ENCODE assay signal across 15 mouse cellular contexts in genomic region chr4:98086976-98087375, GRCm38 (mm10).
DNase-seq lines count a peak whose midpoint lies in the region; ATAC-seq lines count a peak whose summit lies in the region.
"Had no signal": no experiment of that assay in that cellular context is flagged by ENCODE, and none has a peak within 500 bp of the region (broad histone marks: within the 10 kb centered on the region; RNA-seq: fewer than 3 reads in every experiment).

No protein-coding gene starts in this region.

- H3K9ac ChIP-seq in heart, embryonic 16.5 days (ENCODE audit: low read length) = no peak overlapping the region
- H3K9ac ChIP-seq: heart, embryonic 12.5 days had no signal

- DNase-seq in heart, embryonic 10.5 days (ENCODE audit: low spot score) = no peak
- peak; percentile 21 for DNase-seq in 416B (ENCODE audit: low read depth)
- peak; percentile 49 to 54 for DNase-seq in kidney, postnatal 36 days
- no peak for DNase-seq in adrenal gland, postnatal 4 days (ENCODE audit: low spot score in 2 of 2)
- no peak for DNase-seq in testis, postnatal 14 days (ENCODE audit: low spot score)
- DNase-seq in adipocyte (ENCODE audit: low spot score) = no peak
- DNase-seq: cerebellum, adult 8-10 months; embryo, embryonic 11 days; layer of hippocampus, postnatal 36 days; thymus, postnatal 25 days had no signal

- H3K27me3 ChIP-seq in heart, embryonic 16.5 days (ENCODE audit: control insufficient read depth, insufficient read depth, low read length) = no peaks in the 10 kb centered on the region
- H3K27me3 ChIP-seq in heart, embryonic 10.5 days (ENCODE audit: insufficient read depth, poor library complexity, severe bottlenecking) = no peaks in the 10 kb centered on the region
- H3K27me3 ChIP-seq: heart, embryonic 12.5 days had no signal

- H3K9me3 ChIP-seq in heart, embryonic 16.5 days (replicated peaks; ENCODE audit: control insufficient read depth, low read length) = no peaks in the 10 kb centered on the region
- no peaks in the 10 kb centered on the region for H3K9me3 ChIP-seq in heart, embryonic 10.5 days
- H3K9me3 ChIP-seq: heart, embryonic 12.5 days had no signal

- H3K36me3 ChIP-seq in heart, embryonic 16.5 days (ENCODE audit: control insufficient read depth, insufficient read depth) = peaks cover 6% of the 10 kb centered on the region; the same call in 1 of the 2 replicates
- 0 out of 2 replicates have a peak, but pooled peaks cover 4% of the 10 kb centered on the region for H3K36me3 ChIP-seq in heart, embryonic 10.5 days

- no peak for ATAC-seq in heart, embryonic 16.5 days (replicated peaks; ENCODE audit: extremely low read depth, insufficient read depth, low FRiP score)
- 0 out of 4 replicates have a peak, but pooled peaks have one; percentile 2 to 7 for ATAC-seq in hematopoietic stem cell, adult 5-6 weeks (replicated peaks in 1 of 2; ENCODE audit: insufficient read depth in 1 of 2, low FRiP score in 2 of 2, low TSS enrichment in 1 of 2, low read depth in 1 of 2, poor library complexity in 2 of 2, severe bottlenecking in 2 of 2)
- ATAC-seq: activated CD4-positive, CD25-positive, alpha-beta regulatory T cell, adult 4 months had no signal

- H3K4me2 ChIP-seq in heart, embryonic 16.5 days (ENCODE audit: low read depth, low read length) = no peak overlapping the region
- H3K4me2 ChIP-seq: heart, embryonic 12.5 days had no signal

- H3K27ac ChIP-seq in heart, embryonic 16.5 days (ENCODE audit: low read length) = peak overlapping the region; percentile 33
- no peak overlapping the region for H3K27ac ChIP-seq in heart, embryonic 10.5 days
- H3K27ac ChIP-seq: macrophage had no signal

- H3K4me3 ChIP-seq in heart, embryonic 16.5 days (ENCODE audit: low read length) = no peak overlapping the region
- H3K4me3 ChIP-seq in heart, embryonic 10.5 days = no peak overlapping the region
- H3K4me3 ChIP-seq: heart, embryonic 12.5 days had no signal

- WGBS in heart, embryonic 16.5 days = 54% methylated on average over 4 of the region's 4 CpGs
- WGBS in heart, embryonic 10.5 days = 60% methylated on average over 4 of the region's 4 CpGs

- peaks cover 30% of the 10 kb centered on the region for H3K4me1 ChIP-seq in heart, embryonic 16.5 days (ENCODE audit: control insufficient read depth, insufficient read depth, low read length)
- H3K4me1 ChIP-seq in heart, embryonic 10.5 days = peaks cover 41% of the 10 kb centered on the region

Comparison
In these comparisons a context has a peak if more than half of its experiments do, and no peak if none do; other contexts are left out.
1. DNase-seq: peak in 416B (single experiment) and kidney, postnatal 36 days (2 of 2); none in heart, embryonic 10.5 days (single experiment), adrenal gland, postnatal 4 days (0 of 2), testis, postnatal 14 days (single experiment) and adipocyte (single experiment).